Mouse (Mus musculus): ENCODE measurements at regions not wholly inside any gene's neighbourhood (a gene's known extent, or its start where the extent isn't known, plus 50 kb on each side); places are given as distances from the start of the nearest gene placed in this dataset.
A peak's percentile ranks its signal among the peaks of the same experiment; 100 is the strongest.

- Histone ChIP-seq H3K9me3 (replicated peaks; ENCODE audit: low read length) (no peaks in the 10 kb centered on the region), H3K27me3 (ENCODE audit: insufficient read depth, low read length) (no peaks in the 10 kb centered on the region), H3K4me3 (replicated peaks; ENCODE audit: low read depth, low read length) (no peak overlapping the region), H3K36me3 (ENCODE audit: insufficient read depth, low read length) (no peaks in the 10 kb centered on the region), H3K4me1 (replicated peaks; ENCODE audit: insufficient read depth, low read length) (no peaks in the 10 kb centered on the region), H3K4me2 (ENCODE audit: low read length) (no peak overlapping the region), H3K9ac (ENCODE audit: low read depth, low read length) (no peak overlapping the region), H3K27ac (no peak overlapping the region)
- DNase-seq (ENCODE audit: low spot score) (no peak), ATAC-seq (replicated peaks; ENCODE audit: low FRiP score, low read depth) (no peak)
- 65% methylated on average over 4 of the region's 4 CpGs for WGBS
- no peak for TF ChIP-seq CTCF (IDR thresholded peaks at IDR 0.05; ENCODE audit: low read depth)
Observed at GRCm38 (mm10) chr4:131242250-131242649, 298.1 kb downstream of the Matn1 start.

GRCm38 (mm10) chr4:131243744-131244387, 299.7 kb downstream of the Matn1 start:
- Histone ChIP-seq H3K4me1 (replicated peaks; ENCODE audit: insufficient read depth, low read length) (no peaks in the 10 kb centered on the region), H3K9ac (ENCODE audit: low read depth, low read length) (no peak overlapping the region), H3K36me3 (ENCODE audit: insufficient read depth, low read length) (no peaks in the 10 kb centered on the region), H3K4me3 (replicated peaks; ENCODE audit: low read depth, low read length) (no peak overlapping the region), H3K4me2 (ENCODE audit: low read length) (no peak overlapping the region), H3K27ac (no peak overlapping the region), H3K27me3 (ENCODE audit: insufficient read depth, low read length) (no peaks in the 10 kb centered on the region), H3K9me3 (replicated peaks; ENCODE audit: low read length) (no peaks in the 10 kb centered on the region)
- WGBS: 48% methylated on average over 9 of the region's 9 CpGs
- no peak for TF ChIP-seq CTCF (IDR thresholded peaks at IDR 0.05; ENCODE audit: low read depth)
- DNase-seq (ENCODE audit: low spot score) (no peak), ATAC-seq (replicated peaks; ENCODE audit: low FRiP score, low read depth) (no peak)

GRCm38 (mm10) chr4:131252602-131253442, 308.6 kb downstream of the Matn1 start:
- peak overlapping the region; percentile 43 for H3K4me2 ChIP-seq (ENCODE audit: low read length)
- peak; percentile 77 for ATAC-seq (replicated peaks; ENCODE audit: low FRiP score, low read depth)
- 17% methylated on average over 30 of the region's 30 CpGs for WGBS
- H3K9ac ChIP-seq (ENCODE audit: low read depth, low read length): no peak overlapping the region
- no peaks in the 10 kb centered on the region for H3K9me3 ChIP-seq (replicated peaks; ENCODE audit: low read length)
- no peak for DNase-seq (ENCODE audit: low spot score)
- no peak overlapping the region for H3K4me3 ChIP-seq (replicated peaks; ENCODE audit: low read depth, low read length)
- H3K36me3 ChIP-seq (ENCODE audit: insufficient read depth, low read length): no peaks in the 10 kb centered on the region
- H3K4me1 ChIP-seq (replicated peaks; ENCODE audit: insufficient read depth, low read length): no peaks in the 10 kb centered on the region
- TF ChIP-seq CTCF (IDR thresholded peaks at IDR 0.05; ENCODE audit: low read depth): peak; percentile 90
- no peak overlapping the region for H3K27ac ChIP-seq
- no peaks in the 10 kb centered on the region for H3K27me3 ChIP-seq (ENCODE audit: insufficient read depth, low read length)

DNA sequence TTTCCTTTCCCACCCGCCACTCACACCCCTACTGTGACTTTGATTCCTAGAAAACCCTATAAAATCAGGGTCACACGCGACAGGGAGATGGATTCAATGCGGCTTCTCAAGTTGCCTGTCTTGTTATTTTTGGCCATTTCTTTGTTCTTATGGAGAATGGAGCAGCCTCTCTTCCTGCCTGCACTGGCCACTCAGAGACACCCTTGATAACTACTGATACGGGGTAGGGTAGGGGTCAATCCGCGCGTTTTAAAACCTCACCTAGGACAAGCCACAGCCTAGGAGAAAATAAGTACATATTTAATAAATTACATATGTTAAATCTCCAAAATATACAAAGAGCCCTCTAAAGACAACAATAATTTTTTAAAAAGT, 309.2 kb downstream of the Matn1 start:
- 0 out of 2 replicates have a peak overlapping the region, but pooled peaks have one; percentile 60 for H3K27ac ChIP-seq
- H3K36me3 ChIP-seq (ENCODE audit: insufficient read depth, low read length): no peaks in the 10 kb centered on the region
- H3K9me3 ChIP-seq (replicated peaks; ENCODE audit: low read length): no peaks in the 10 kb centered on the region
- peak overlapping the region; percentile 43 for H3K4me2 ChIP-seq (ENCODE audit: low read length)
- ATAC-seq (replicated peaks; ENCODE audit: low FRiP score, low read depth) (peak; percentile 62), DNase-seq (ENCODE audit: low spot score) (peak; percentile 96)
- H3K9ac ChIP-seq (ENCODE audit: low read depth, low read length): no peak overlapping the region
- no peak overlapping the region for H3K4me3 ChIP-seq (replicated peaks; ENCODE audit: low read depth, low read length)
- H3K4me1 ChIP-seq (replicated peaks; ENCODE audit: insufficient read depth, low read length): no peaks in the 10 kb centered on the region
- 5% methylated on average over 8 of the region's 8 CpGs for WGBS
- no peaks in the 10 kb centered on the region for H3K27me3 ChIP-seq (ENCODE audit: insufficient read depth, low read length)
- no peak for TF ChIP-seq CTCF (IDR thresholded peaks at IDR 0.05; ENCODE audit: low read depth)

DNA sequence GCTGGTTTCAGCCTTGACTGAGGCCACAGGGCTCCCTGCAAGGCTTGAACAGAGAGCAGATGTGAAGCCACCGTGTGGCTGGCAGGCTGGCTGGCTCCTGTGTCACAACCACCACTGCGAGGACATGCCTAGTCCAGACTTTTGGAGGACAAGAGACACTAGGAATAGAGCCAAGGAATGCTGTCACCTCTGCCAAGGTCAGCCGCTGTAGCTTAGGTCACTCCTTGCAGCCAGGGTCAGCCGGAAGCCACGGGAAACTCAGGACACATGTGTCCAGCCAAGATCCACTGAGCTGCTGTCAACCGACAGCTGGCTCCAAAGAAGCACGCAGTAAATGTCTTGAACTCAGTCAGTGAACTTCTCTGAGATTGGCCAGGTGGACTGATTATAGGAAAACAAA, 310.1 kb downstream of the Matn1 start:
- Histone ChIP-seq H3K4me1 (replicated peaks; ENCODE audit: insufficient read depth, low read length) (no peaks in the 10 kb centered on the region), H3K27me3 (ENCODE audit: insufficient read depth, low read length) (no peaks in the 10 kb centered on the region), H3K4me3 (replicated peaks; ENCODE audit: low read depth, low read length) (no peak overlapping the region), H3K27ac (peak overlapping the region; percentile 60; the same call in 1 of the 2 replicates), H3K36me3 (ENCODE audit: insufficient read depth, low read length) (no peaks in the 10 kb centered on the region), H3K9me3 (replicated peaks; ENCODE audit: low read length) (no peaks in the 10 kb centered on the region), H3K9ac (ENCODE audit: low read depth, low read length) (no peak overlapping the region), H3K4me2 (ENCODE audit: low read length) (no peak overlapping the region)
- peak; percentile 72 for DNase-seq (ENCODE audit: low spot score)
- WGBS: 47% methylated on average over 7 of the region's 7 CpGs
- no peak; the same call in 1 of the 2 replicates for ATAC-seq (replicated peaks; ENCODE audit: low FRiP score, low read depth)
- TF ChIP-seq CTCF (IDR thresholded peaks at IDR 0.05; ENCODE audit: low read depth): no peak

- Histone ChIP-seq H3K27me3 (ENCODE audit: insufficient read depth, low read length) (no peaks in the 10 kb centered on the region), H3K9ac (ENCODE audit: low read depth, low read length) (no peak overlapping the region), H3K4me3 (replicated peaks; ENCODE audit: low read depth, low read length) (no peak overlapping the region), H3K4me2 (ENCODE audit: low read length) (no peak overlapping the region), H3K9me3 (replicated peaks; ENCODE audit: low read length) (no peaks in the 10 kb centered on the region), H3K36me3 (ENCODE audit: insufficient read depth, low read length) (no peaks in the 10 kb centered on the region), H3K27ac (no peak overlapping the region), H3K4me1 (replicated peaks; ENCODE audit: insufficient read depth, low read length) (no peaks in the 10 kb centered on the region)
- DNase-seq (ENCODE audit: low spot score): peak; percentile 42
- ATAC-seq (replicated peaks; ENCODE audit: low FRiP score, low read depth): no peak
- 46% methylated on average over 6 of the region's 6 CpGs for WGBS
- peak; percentile 71 for TF ChIP-seq CTCF (IDR thresholded peaks at IDR 0.05; ENCODE audit: low read depth)
Observed at GRCm38 (mm10) chr4:131254691-131255090, 310.5 kb downstream of the Matn1 start.
